Mouse (Mus musculus) intestine, embryonic 16.5 days (tissue): ENCODE measurements around the gene Atf6. TPM values are rescaled to one million over a fixed set of nuclear protein-coding genes. Genes with fewer than 3 reads are reported as not detected.

Experiments
- ATAC-seq: fragments of 200-750 bp; cut with Nextera tagmentation; 2 replicates; pipeline ENCODE4 v1.8.0; 2017; ENCODE audit warnings: moderate TSS enrichment, moderate library complexity
- H3K27ac ChIP-seq: fragments of 300-500 bp; sonication (generic); 2 replicates; pipeline ENCODE4 v1.5.1; 2014; ENCODE audit warnings: mild to moderate bottlenecking, low read length
- H3K27me3 ChIP-seq: fragments of 300-500 bp; sonication (generic); replicated peaks from 2 replicates; pipeline ENCODE4 v1.6.1; 2014; ENCODE audit warnings: low read length, control low read depth, mixed read lengths; ENCODE audit not compliant: control insufficient read depth, insufficient read depth
- H3K36me3 ChIP-seq: fragments of 300-500 bp; sonication (generic); 2 replicates; pipeline ENCODE4 v1.6.1; 2014; ENCODE audit warnings: low read length, control low read depth; ENCODE audit not compliant: control insufficient read depth, insufficient read depth
- H3K4me1 ChIP-seq: fragments of 300-500 bp; sonication (generic); 2 replicates; pipeline ENCODE4 v1.6.1; 2014; ENCODE audit warnings: low read length, control low read depth, mixed read lengths; ENCODE audit not compliant: control insufficient read depth, insufficient read depth
- H3K4me2 ChIP-seq: fragments of 300-500 bp; sonication (generic); 2 replicates; pipeline ENCODE4 v1.6.1; 2014; ENCODE audit warnings: low read depth, low read length, control low read depth
- H3K4me3 ChIP-seq: fragments of 300-500 bp; sonication (generic); 2 replicates; pipeline ENCODE4 v1.5.1; 2014; ENCODE audit warnings: mild to moderate bottlenecking, low read length
- H3K9ac ChIP-seq: fragments of 300-500 bp; sonication (generic); 2 replicates; pipeline ENCODE4 v1.6.1; 2014; ENCODE audit warnings: low read depth, low read length
- H3K9me3 ChIP-seq: fragments of 300-500 bp; sonication (generic); 2 replicates; pipeline ENCODE4 v1.6.1; 2016; ENCODE audit warnings: low read length, control low read depth; ENCODE audit not compliant: control insufficient read depth
- WGBS: fragments of 180-500 bp; shearing (Covaris S2); extraction: QIAGEN DNeasy Blood & Tissue Kit; methylation state at CpG from one replicate; pipeline ENCODE4 v1.1.7; 2014; 5-methylcytosine and 5-hydroxymethylcytosine counted together
- polyA plus RNA-seq: library from polyadenylated mRNA; unstranded; fragments of >200 nt; fragmentation: Nextera tagmentation; extraction: Ambion mirVana; gene quantifications from 2 replicates; pipeline ENCODE4 v1.2.1, GENCODE M21; 2015

The Atf6 gene
- polyA plus RNA-seq, 1 experiment from 2014 or later: 8.0 TPM

- Histone ChIP-seq H3K4me3 (no peak overlapping the region), H3K27me3 (no peaks in the 10 kb centered on the region), H3K9me3 (no peaks in the 10 kb centered on the region), H3K9ac (no peak overlapping the region), H3K27ac (no peak overlapping the region), H3K4me1 (no peaks in the 10 kb centered on the region), H3K36me3 (no peaks in the 10 kb centered on the region), H3K4me2 (no peak overlapping the region)
- WGBS: 80% methylated on average over 2 of the region's 2 CpGs
- no peak for ATAC-seq
Measured at GRCm38 (mm10) chr1:170857369-170857768, 10.2 kb downstream of the Atf6 start.

GRCm38 (mm10) chr1:170855056-170855760 is 12.4 kb downstream of the Atf6 start:
- 84% methylated on average over 13 of the region's 13 CpGs for WGBS
- Histone ChIP-seq H3K4me3 (no peak overlapping the region), H3K9ac (no peak overlapping the region), H3K4me1 (no peaks in the 10 kb centered on the region), H3K27ac (no peak overlapping the region), H3K27me3 (no peaks in the 10 kb centered on the region), H3K4me2 (no peak overlapping the region), H3K36me3 (no peaks in the 10 kb centered on the region), H3K9me3 (no peaks in the 10 kb centered on the region)
- ATAC-seq: no peak

GRCm38 (mm10) chr1:170853604-170854003 is 14.0 kb downstream of the Atf6 start:
- no peaks in the 10 kb centered on the region for H3K4me1 ChIP-seq

GRCm38 (mm10) chr1:170850637-170851624 is 16.6 kb downstream of the Atf6 start:
- WGBS: 88% methylated on average over 23 of the region's 23 CpGs
- Histone ChIP-seq H3K4me1 (no peaks in the 10 kb centered on the region), H3K9ac (no peak overlapping the region), H3K4me3 (no peak overlapping the region), H3K4me2 (no peak overlapping the region), H3K36me3 (no peaks in the 10 kb centered on the region), H3K27me3 (no peaks in the 10 kb centered on the region), H3K27ac (no peak overlapping the region), H3K9me3 (no peaks in the 10 kb centered on the region)
- no peak for ATAC-seq

More at GRCm38 (mm10) chr1:170853604-170854003, 14.0 kb downstream of the Atf6 start:
- H3K27ac ChIP-seq: no peak overlapping the region
- H3K36me3 ChIP-seq: no peaks in the 10 kb centered on the region
- no peaks in the 10 kb centered on the region for H3K9me3 ChIP-seq
- no peak overlapping the region for H3K9ac ChIP-seq
- no peak overlapping the region for H3K4me3 ChIP-seq
- H3K4me2 ChIP-seq: no peak overlapping the region
- H3K27me3 ChIP-seq: no peaks in the 10 kb centered on the region
- WGBS: 95% methylated on average over 3 of the region's 3 CpGs
- ATAC-seq: no peak

- WGBS: 93% methylated on average over 2 of the region's 2 CpGs
- Histone ChIP-seq H3K4me2 (no peak overlapping the region), H3K36me3 (no peaks in the 10 kb centered on the region), H3K27me3 (no peaks in the 10 kb centered on the region), H3K4me3 (no peak overlapping the region), H3K9ac (no peak overlapping the region), H3K4me1 (no peaks in the 10 kb centered on the region), H3K27ac (no peak overlapping the region), H3K9me3 (no peaks in the 10 kb centered on the region)
- ATAC-seq: no peak
Measured at GRCm38 (mm10) chr1:170850007-170850406, 17.6 kb downstream of the Atf6 start.

- Histone ChIP-seq H3K36me3 (no peaks in the 10 kb centered on the region), H3K27ac (no peak overlapping the region), H3K9me3 (no peaks in the 10 kb centered on the region), H3K4me2 (no peak overlapping the region), H3K9ac (no peak overlapping the region), H3K4me3 (no peak overlapping the region), H3K27me3 (no peaks in the 10 kb centered on the region), H3K4me1 (no peaks in the 10 kb centered on the region)
- WGBS: 51% methylated on average over 10 of the region's 10 CpGs
- ATAC-seq: no peak
Measured at GRCm38 (mm10) chr1:170845448-170846307, 21.9 kb downstream of the Atf6 start.

- Histone ChIP-seq H3K36me3 (no peaks in the 10 kb centered on the region), H3K9ac (no peak overlapping the region), H3K4me1 (no peaks in the 10 kb centered on the region), H3K4me3 (no peak overlapping the region), H3K27ac (no peak overlapping the region), H3K27me3 (no peaks in the 10 kb centered on the region), H3K9me3 (no peaks in the 10 kb centered on the region), H3K4me2 (no peak overlapping the region)
- WGBS: 61% methylated on average over 8 of the region's 8 CpGs
- no peak for ATAC-seq
Measured at GRCm38 (mm10) chr1:170844380-170844779, 23.2 kb downstream of the Atf6 start.

GRCm38 (mm10) chr1:170839685-170840084 is 27.9 kb downstream of the Atf6 start:
- H3K36me3 ChIP-seq: no peaks in the 10 kb centered on the region; the same call in 1 of the 2 replicates
- no peak overlapping the region for H3K27ac ChIP-seq
- no peak overlapping the region for H3K9ac ChIP-seq
- H3K4me3 ChIP-seq: no peak overlapping the region
- H3K27me3 ChIP-seq: no peaks in the 10 kb centered on the region
- no peaks in the 10 kb centered on the region for H3K4me1 ChIP-seq
- no peak overlapping the region for H3K4me2 ChIP-seq
- ATAC-seq: no peak
- H3K9me3 ChIP-seq: no peaks in the 10 kb centered on the region

GRCm38 (mm10) chr1:170834756-170835155 is 32.8 kb downstream of the Atf6 start:
- Histone ChIP-seq H3K27ac (no peak overlapping the region), H3K9ac (no peak overlapping the region), H3K27me3 (no peaks in the 10 kb centered on the region), H3K9me3 (no peaks in the 10 kb centered on the region), H3K4me1 (no peaks in the 10 kb centered on the region), H3K36me3 (peaks cover 3% of the 10 kb centered on the region; the same call in 1 of the 2 replicates), H3K4me3 (no peak overlapping the region), H3K4me2 (no peak overlapping the region)
- WGBS: 88% methylated on average over 9 of the region's 9 CpGs
- no peak for ATAC-seq
